Mouse (Mus musculus) lung, postnatal 14 days (tissue): ENCODE measurements at regions not wholly inside any gene's neighbourhood (a gene's known extent, or its start where the extent isn't known, plus 50 kb on each side); places are given as distances from the start of the nearest gene placed in this dataset.
A peak's percentile ranks its signal among the peaks of the same experiment; 100 is the strongest.

Source experiments
- DNase-seq: peaks from one replicate; pipeline ENCODE4 v3.0.0; 2021

- DNase-seq = no peak
Observed at GRCm38 (mm10) chr3:131698070-131698750, 133.6 kb downstream of the Papss1 start.

- peak; percentile 15 for DNase-seq
Observed at GRCm38 (mm10) chr3:131703134-131703533, 138.6 kb downstream of the Papss1 start.

GRCm38 (mm10) chr3:131713532-131713931 is 149.0 kb downstream of the Papss1 start:
- DNase-seq = no peak

GRCm38 (mm10) chr3:131718761-131719160 is 154.2 kb downstream of the Papss1 start:
- no peak for DNase-seq

GRCm38 (mm10) chr3:131728618-131729017 is 164.1 kb downstream of the Papss1 start:
- no peak for DNase-seq

- peak; percentile 40 for DNase-seq
Observed at GRCm38 (mm10) chr3:131734226-131734625, 169.7 kb downstream of the Papss1 start.

- DNase-seq = peak; percentile 15
Observed at GRCm38 (mm10) chr3:131737461-131737860, 172.9 kb downstream of the Papss1 start.

GRCm38 (mm10) chr3:131737953-131738598 is 173.5 kb downstream of the Papss1 start:
- no peak for DNase-seq

GRCm38 (mm10) chr3:131755537-131755936 is 191.0 kb downstream of the Papss1 start:
- DNase-seq = no peak

- no peak for DNase-seq
Observed at GRCm38 (mm10) chr3:131756126-131756525, 191.6 kb downstream of the Papss1 start.

- no peak for DNase-seq
Observed at GRCm38 (mm10) chr3:131769976-131770375, 205.4 kb downstream of the Papss1 start.

GRCm38 (mm10) chr3:131770486-131770885 is 205.9 kb downstream of the Papss1 start:
- DNase-seq = no peak

GRCm38 (mm10) chr3:131771863-131772546 is 207.4 kb downstream of the Papss1 start:
- DNase-seq = no peak

- no peak for DNase-seq
Observed at GRCm38 (mm10) chr3:131772593-131772992, 208.0 kb downstream of the Papss1 start.

- DNase-seq = no peak
Observed at GRCm38 (mm10) chr3:131775431-131775830, 210.9 kb downstream of the Papss1 start.

- DNase-seq = no peak
Observed at GRCm38 (mm10) chr3:131776650-131777049, 212.1 kb downstream of the Papss1 start.

- no peak for DNase-seq
Observed at GRCm38 (mm10) chr3:131779803-131780202, 215.2 kb downstream of the Papss1 start.

- DNase-seq = no peak
Observed at GRCm38 (mm10) chr3:131785524-131785923, 221.0 kb downstream of the Papss1 start.

- DNase-seq = no peak
Observed at GRCm38 (mm10) chr3:131788321-131788720, 223.8 kb downstream of the Papss1 start.

- no peak for DNase-seq
Observed at GRCm38 (mm10) chr3:131789177-131789576, 224.6 kb downstream of the Papss1 start.

- DNase-seq = no peak
Observed at GRCm38 (mm10) chr3:131794056-131794455, 229.5 kb downstream of the Papss1 start.

- no peak for DNase-seq
Observed at GRCm38 (mm10) chr3:131795108-131796005, 230.8 kb downstream of the Papss1 start.

- no peak for DNase-seq
Observed at GRCm38 (mm10) chr3:131799774-131800173, 235.2 kb downstream of the Papss1 start.
